Mouse (Mus musculus) heart, embryonic 15.5 days (tissue): ENCODE results near the gene Olfr713. TPM values are rescaled to one million over a fixed set of nuclear protein-coding genes. Genes with fewer than 3 reads are reported as not detected.

Source experiments
- polyA plus RNA-seq: library from polyadenylated mRNA; unstranded; fragments of >200 nt; fragmentation: Nextera tagmentation; extraction: Ambion mirVana; gene quantifications from 2 replicates; pipeline ENCODE4 v1.2.1, GENCODE M21; 2015

The Olfr713 gene
- polyA plus RNA-seq, 1 experiment from 2014 or later = not detected

Other genes starting within 250 kb of the Olfr713 start
- not detected in 2 replicates for gene Olfr699, start 238.0 kb upstream of the Olfr713 start, polyA plus RNA-seq
- not detected in 2 replicates for gene Olfr700, start 222.3 kb upstream of the Olfr713 start, polyA plus RNA-seq
- gene Olfr701, start 217.0 kb upstream of the Olfr713 start, polyA plus RNA-seq = not detected in 2 replicates
- gene Olfr702, start 197.3 kb upstream of the Olfr713 start, polyA plus RNA-seq = not detected in 2 replicates
- not detected in 2 replicates for gene Olfr703, start 187.8 kb upstream of the Olfr713 start, polyA plus RNA-seq
- not detected in 2 replicates for gene Olfr704, start 168.0 kb upstream of the Olfr713 start, polyA plus RNA-seq
- gene Olfr705, start 154.3 kb upstream of the Olfr713 start, polyA plus RNA-seq = not detected in 2 replicates
- not detected in 2 replicates for gene Olfr706, start 143.0 kb upstream of the Olfr713 start, polyA plus RNA-seq
- gene Olfr707, start 129.9 kb upstream of the Olfr713 start, polyA plus RNA-seq = not detected in 2 replicates
- not detected in 2 replicates for gene Olfr1532-ps1, start 123.2 kb upstream of the Olfr713 start, polyA plus RNA-seq
- not detected in 2 replicates for gene Olfr709-ps1, start 99.0 kb upstream of the Olfr713 start, polyA plus RNA-seq
- gene Olfr710, start 82.9 kb upstream of the Olfr713 start, polyA plus RNA-seq = not detected in 2 replicates
- gene Olfr6, start 67.2 kb upstream of the Olfr713 start, polyA plus RNA-seq = not detected in 2 replicates
- not detected in 2 replicates for gene Olfr711, start 55.7 kb upstream of the Olfr713 start, polyA plus RNA-seq
- gene Olfr2, start 25.1 kb upstream of the Olfr713 start, polyA plus RNA-seq = not detected in 2 replicates
- not detected in 2 replicates for gene Olfr714, start 39.8 kb downstream of the Olfr713 start, polyA plus RNA-seq
- gene Olfr17, start 62.0 kb downstream of the Olfr713 start, polyA plus RNA-seq = not detected in 2 replicates
- gene Olfr715b, start 79.2 kb downstream of the Olfr713 start, polyA plus RNA-seq = not detected in 2 replicates
- gene Olfr715, start 99.9 kb downstream of the Olfr713 start, polyA plus RNA-seq = not detected in 2 replicates
- not detected in 2 replicates for gene Olfr716, start 107.2 kb downstream of the Olfr713 start, polyA plus RNA-seq
- gene Nlrp14, start 135.8 kb downstream of the Olfr713 start, polyA plus RNA-seq = not detected in 2 replicates
- gene Rbmxl2, start 178.3 kb downstream of the Olfr713 start, polyA plus RNA-seq = not detected in 2 replicates